Comparison of ENCODE assay signal across 24 mouse cellular contexts in genomic region chr17:36309293-36309692, GRCm38 (mm10). TPM values are rescaled to one million over a fixed set of nuclear protein-coding genes. Genes with fewer than 3 reads are reported as not detected.
DNase-seq lines count a peak whose midpoint lies in the region; ATAC-seq and TF ChIP-seq lines count a peak whose summit lies in the region.
"Had no signal": no experiment of that assay in that cellular context is flagged by ENCODE, and none has a peak within 500 bp of the region (broad histone marks: within the 10 kb centered on the region; RNA-seq: fewer than 3 reads in every experiment).

No protein-coding gene starts in this region.

- 0 out of 2 replicates have a peak overlapping the region, but pooled peaks have one; percentile 27 for H3K4me2 ChIP-seq in hindbrain, embryonic 13.5 days
- H3K4me2 ChIP-seq in hindbrain, embryonic 11.5 days (replicated peaks; ENCODE audit: low read depth, low read length): no peak overlapping the region
- H3K4me2 ChIP-seq in midbrain, embryonic 14.5 days (ENCODE audit: low read length): no peak overlapping the region
- H3K4me2 ChIP-seq in hindbrain, postnatal 0 days (ENCODE audit: low read depth, low read length): peak overlapping the region; percentile 28; the same call in 1 of the 2 replicates
- no peak overlapping the region for H3K4me2 ChIP-seq in neural tube, embryonic 14.5 days (ENCODE audit: low read depth, low read length)
- H3K4me2 ChIP-seq in kidney, embryonic 16.5 days (replicated peaks; ENCODE audit: low read depth, low read length): no peak overlapping the region
- H3K4me2 ChIP-seq: heart, embryonic 11.5 days; heart, embryonic 15.5 days had no signal

- WGBS in hindbrain, embryonic 13.5 days: 42% methylated on average over 1 of the region's 1 CpGs
- 23% methylated on average over 1 of the region's 1 CpGs for WGBS in hindbrain, embryonic 11.5 days
- 38% methylated on average over 1 of the region's 1 CpGs for WGBS in midbrain, embryonic 14.5 days
- WGBS in midbrain, embryonic 10.5 days: 34% methylated on average over 1 of the region's 1 CpGs
- WGBS in hindbrain, postnatal 0 days: 21% methylated on average over 1 of the region's 1 CpGs
- 44% methylated on average over 1 of the region's 1 CpGs for WGBS in neural tube, embryonic 14.5 days
- 9% methylated on average over 1 of the region's 1 CpGs for WGBS in kidney, embryonic 16.5 days

- H3K9me3 ChIP-seq in hindbrain, embryonic 13.5 days: no peaks in the 10 kb centered on the region
- H3K9me3 ChIP-seq in hindbrain, embryonic 11.5 days (ENCODE audit: control insufficient read depth, low read length): no peaks in the 10 kb centered on the region
- no peaks in the 10 kb centered on the region for H3K9me3 ChIP-seq in midbrain, embryonic 14.5 days (ENCODE audit: control insufficient read depth, low read length)
- no peaks in the 10 kb centered on the region for H3K9me3 ChIP-seq in midbrain, embryonic 10.5 days (replicated peaks)
- no peaks in the 10 kb centered on the region for H3K9me3 ChIP-seq in hindbrain, postnatal 0 days (ENCODE audit: low read length)
- no peaks in the 10 kb centered on the region for H3K9me3 ChIP-seq in neural tube, embryonic 14.5 days (ENCODE audit: control insufficient read depth, low read length)
- H3K9me3 ChIP-seq in kidney, embryonic 16.5 days (ENCODE audit: low read length): no peaks in the 10 kb centered on the region
- H3K9me3 ChIP-seq: embryonic facial prominence, embryonic 10.5 days; heart, embryonic 15.5 days had no signal

- TF ChIP-seq CTCF in hindbrain, postnatal 0 days (IDR thresholded peaks at IDR 0.05; ENCODE audit: low read depth): no peak

- H3K27me3 ChIP-seq in hindbrain, embryonic 13.5 days: no peaks in the 10 kb centered on the region
- no peaks in the 10 kb centered on the region for H3K27me3 ChIP-seq in hindbrain, embryonic 11.5 days (ENCODE audit: control insufficient read depth, insufficient read depth, low read length)
- no peaks in the 10 kb centered on the region for H3K27me3 ChIP-seq in midbrain, embryonic 14.5 days (ENCODE audit: control insufficient read depth, insufficient read depth, low read length)
- no peaks in the 10 kb centered on the region for H3K27me3 ChIP-seq in midbrain, embryonic 10.5 days (ENCODE audit: low read depth, poor library complexity, severe bottlenecking)
- H3K27me3 ChIP-seq in hindbrain, postnatal 0 days (ENCODE audit: insufficient read depth, low read length): no peaks in the 10 kb centered on the region
- H3K27me3 ChIP-seq in neural tube, embryonic 14.5 days (ENCODE audit: control insufficient read depth, insufficient read depth, low read length): no peaks in the 10 kb centered on the region
- no peaks in the 10 kb centered on the region for H3K27me3 ChIP-seq in kidney, embryonic 16.5 days (ENCODE audit: insufficient read depth, low read length)
- H3K27me3 ChIP-seq: heart, embryonic 15.5 days had no signal

- no peak for DNase-seq in hindbrain, embryonic 11.5 days (ENCODE audit: low spot score)
- DNase-seq in midbrain, embryonic 14.5 days: peak; percentile 6
- DNase-seq in midbrain, embryonic 10.5 days (ENCODE audit: low spot score): no peak
- peak; percentile 4 for DNase-seq in hindbrain, postnatal 0 days (ENCODE audit: low spot score)
- no peak for DNase-seq in lung, postnatal 36 days

- no peaks in the 10 kb centered on the region for H3K36me3 ChIP-seq in hindbrain, embryonic 13.5 days
- H3K36me3 ChIP-seq in hindbrain, embryonic 11.5 days (ENCODE audit: control insufficient read depth, insufficient read depth, low read length): no peaks in the 10 kb centered on the region
- H3K36me3 ChIP-seq in midbrain, embryonic 14.5 days (ENCODE audit: control insufficient read depth, insufficient read depth, low read length): no peaks in the 10 kb centered on the region
- H3K36me3 ChIP-seq in midbrain, embryonic 10.5 days: no peaks in the 10 kb centered on the region
- H3K36me3 ChIP-seq in hindbrain, postnatal 0 days (ENCODE audit: insufficient read depth, low read length): no peaks in the 10 kb centered on the region
- H3K36me3 ChIP-seq in neural tube, embryonic 14.5 days (ENCODE audit: control insufficient read depth, insufficient read depth, low read length): no peaks in the 10 kb centered on the region
- no peaks in the 10 kb centered on the region for H3K36me3 ChIP-seq in kidney, embryonic 16.5 days (ENCODE audit: insufficient read depth, low read length)
- H3K36me3 ChIP-seq: embryonic facial prominence, embryonic 10.5 days; heart, embryonic 15.5 days had no signal

- peak; percentile 55; the same call in 1 of the 2 replicates for ATAC-seq in hindbrain, embryonic 13.5 days (ENCODE audit: low FRiP score)
- no peak for ATAC-seq in hindbrain, embryonic 11.5 days (ENCODE audit: low FRiP score)
- no peak for ATAC-seq in midbrain, embryonic 14.5 days (ENCODE audit: low FRiP score, low TSS enrichment)
- peak; percentile 82 for ATAC-seq in hindbrain, postnatal 0 days
- ATAC-seq in neural tube, embryonic 14.5 days (ENCODE audit: low read depth): peak; percentile 29; the same call in 1 of the 2 replicates
- ATAC-seq in kidney, embryonic 16.5 days (ENCODE audit: low FRiP score, low TSS enrichment): no peak

- H3K27ac ChIP-seq in hindbrain, embryonic 13.5 days: no peak overlapping the region; the same call in 1 of the 2 replicates
- no peak overlapping the region for H3K27ac ChIP-seq in hindbrain, embryonic 11.5 days (ENCODE audit: low read depth, low read length)
- H3K27ac ChIP-seq in midbrain, embryonic 14.5 days (replicated peaks; ENCODE audit: low read depth, low read length): no peak overlapping the region
- no peak overlapping the region for H3K27ac ChIP-seq in midbrain, embryonic 10.5 days (replicated peaks)
- no peak overlapping the region; the same call in 1 of the 2 replicates for H3K27ac ChIP-seq in hindbrain, postnatal 0 days
- no peak overlapping the region for H3K27ac ChIP-seq in neural tube, embryonic 14.5 days (ENCODE audit: low read depth, low read length)
- no peak overlapping the region for H3K27ac ChIP-seq in kidney, embryonic 16.5 days (ENCODE audit: low read length)
- H3K27ac ChIP-seq: embryonic facial prominence, embryonic 10.5 days; heart, adult 2 months; heart, embryonic 15.5 days had no signal

- H3K4me3 ChIP-seq in hindbrain, embryonic 13.5 days: no peak overlapping the region
- no peak overlapping the region for H3K4me3 ChIP-seq in hindbrain, embryonic 11.5 days (ENCODE audit: low read depth, low read length)
- H3K4me3 ChIP-seq in midbrain, embryonic 14.5 days (replicated peaks; ENCODE audit: low read depth, low read length): no peak overlapping the region
- no peak overlapping the region for H3K4me3 ChIP-seq in midbrain, embryonic 10.5 days
- no peak overlapping the region for H3K4me3 ChIP-seq in hindbrain, postnatal 0 days (ENCODE audit: low read length)
- H3K4me3 ChIP-seq in neural tube, embryonic 14.5 days (ENCODE audit: low read depth, low read length): no peak overlapping the region
- H3K4me3 ChIP-seq in kidney, embryonic 16.5 days (ENCODE audit: low read length): no peak overlapping the region
- H3K4me3 ChIP-seq: embryonic facial prominence, embryonic 10.5 days; heart, adult 2 months; heart, embryonic 15.5 days had no signal

- H3K4me1 ChIP-seq in hindbrain, embryonic 13.5 days (replicated peaks): no peaks in the 10 kb centered on the region
- H3K4me1 ChIP-seq in hindbrain, embryonic 11.5 days (replicated peaks; ENCODE audit: control insufficient read depth, insufficient read depth, low read length): no peaks in the 10 kb centered on the region
- H3K4me1 ChIP-seq in midbrain, embryonic 14.5 days (ENCODE audit: control insufficient read depth, insufficient read depth, low read length): no peaks in the 10 kb centered on the region
- no peaks in the 10 kb centered on the region for H3K4me1 ChIP-seq in midbrain, embryonic 10.5 days
- H3K4me1 ChIP-seq in hindbrain, postnatal 0 days (ENCODE audit: insufficient read depth, low read length): no peaks in the 10 kb centered on the region
- H3K4me1 ChIP-seq in neural tube, embryonic 14.5 days (ENCODE audit: control insufficient read depth, insufficient read depth, low read length): no peaks in the 10 kb centered on the region
- H3K4me1 ChIP-seq in kidney, embryonic 16.5 days (ENCODE audit: insufficient read depth, low read length): no peaks in the 10 kb centered on the region
- H3K4me1 ChIP-seq: embryonic facial prominence, embryonic 10.5 days; heart, embryonic 15.5 days had no signal

- H3K9ac ChIP-seq in hindbrain, embryonic 13.5 days: no peak overlapping the region
- H3K9ac ChIP-seq in hindbrain, embryonic 11.5 days (ENCODE audit: low read depth, low read length): no peak overlapping the region
- H3K9ac ChIP-seq in midbrain, embryonic 14.5 days (replicated peaks; ENCODE audit: low read length): 0 out of 2 replicates have a peak overlapping the region, but pooled peaks have one; percentile 6
- H3K9ac ChIP-seq in hindbrain, postnatal 0 days (replicated peaks; ENCODE audit: low read length): no peak overlapping the region
- no peak overlapping the region for H3K9ac ChIP-seq in neural tube, embryonic 14.5 days (replicated peaks; ENCODE audit: low read depth, low read length)
- H3K9ac ChIP-seq in kidney, embryonic 16.5 days (replicated peaks; ENCODE audit: low read length): no peak overlapping the region
- H3K9ac ChIP-seq: heart, embryonic 15.5 days had no signal

RNA-seq across cellular contexts. Expression of gene H2-M10.1, which starts 16.7 kb away (rescaled TPM):
- polyA plus RNA-seq in hindbrain, embryonic 13.5 days (2015; fragmentation: Nextera tagmentation; extraction: Ambion mirVana): not detected in 2 replicates
- not detected in 2 replicates for polyA plus RNA-seq in hindbrain, embryonic 11.5 days (2014; fragmentation: Nextera tagmentation; extraction: Ambion mirVana)
- polyA plus RNA-seq in midbrain, embryonic 14.5 days (2014; fragmentation: Nextera tagmentation; extraction: Ambion mirVana): not detected in 2 replicates
- not detected in 2 replicates for polyA plus RNA-seq in midbrain, embryonic 10.5 days (2016; fragmentation: Nextera tagmentation; extraction: Ambion mirVana)
- not detected in 2 replicates for total RNA-seq in hindbrain, postnatal 0 days (2014; rRNA removed)
- not detected in 2 replicates for polyA plus RNA-seq in hindbrain, postnatal 0 days (2015; fragmentation: Nextera tagmentation; extraction: Ambion mirVana)
- not detected in 2 replicates for polyA plus RNA-seq in neural tube, embryonic 14.5 days (2014; fragmentation: Nextera tagmentation; extraction: Ambion mirVana)
- polyA plus RNA-seq in kidney, embryonic 16.5 days (2015; fragmentation: Nextera tagmentation; extraction: Ambion mirVana): not detected in 2 replicates
- total RNA-seq: adrenal gland, adult 2 months; adrenal gland, postnatal 25 days; ES-E14; gastrocnemius, adult 18-20 months; gastrocnemius, postnatal 14 days; heart, adult 2 months; heart, postnatal 14 days; hematopoietic stem cell, adult 5-6 weeks had no signal
- polyA plus RNA-seq: adrenal gland, adult 2 months; cerebellum, adult 2 months; embryonic facial prominence, embryonic 10.5 days; embryonic facial prominence, embryonic 14.5 days; forebrain, embryonic 16.5 days; gonadal fat pad, adult 2 months; heart, adult 2 months; heart, embryonic 11.5 days; heart, embryonic 15.5 days; intestine, embryonic 14.5 days had no signal

RNA-seq across cellular contexts. Expression of gene H2-M10.2, which starts 23.0 kb away (rescaled TPM):
- polyA plus RNA-seq in hindbrain, embryonic 13.5 days (2015; fragmentation: Nextera tagmentation; extraction: Ambion mirVana): 0.16 TPM in 1 of 2 replicates, not detected in the other
- polyA plus RNA-seq in hindbrain, embryonic 11.5 days (2014; fragmentation: Nextera tagmentation; extraction: Ambion mirVana): not detected in 2 replicates
- 0.25 TPM in 1 of 2 replicates, not detected in the other for polyA plus RNA-seq in midbrain, embryonic 14.5 days (2014; fragmentation: Nextera tagmentation; extraction: Ambion mirVana)
- polyA plus RNA-seq in midbrain, embryonic 10.5 days (2016; fragmentation: Nextera tagmentation; extraction: Ambion mirVana): 0.16 and 0.17 TPM in 2 replicates
- not detected in 2 replicates for total RNA-seq in hindbrain, postnatal 0 days (2014; rRNA removed)
- not detected in 2 replicates for polyA plus RNA-seq in hindbrain, postnatal 0 days (2015; fragmentation: Nextera tagmentation; extraction: Ambion mirVana)
- polyA plus RNA-seq in neural tube, embryonic 14.5 days (2014; fragmentation: Nextera tagmentation; extraction: Ambion mirVana): 0.24 TPM in 2 replicates
- polyA plus RNA-seq in kidney, embryonic 16.5 days (2015; fragmentation: Nextera tagmentation; extraction: Ambion mirVana): 0.15 TPM in 1 of 2 replicates, not detected in the other
- total RNA-seq: adrenal gland, adult 2 months; adrenal gland, postnatal 25 days; ES-E14; gastrocnemius, adult 18-20 months; gastrocnemius, postnatal 14 days; heart, adult 2 months; heart, postnatal 14 days; hematopoietic stem cell, adult 5-6 weeks had no signal
- polyA plus RNA-seq: adrenal gland, adult 2 months; cerebellum, adult 2 months; embryonic facial prominence, embryonic 14.5 days; gonadal fat pad, adult 2 months; heart, adult 2 months; heart, embryonic 11.5 days; heart, embryonic 15.5 days; intestine, embryonic 14.5 days had no signal

RNA-seq across cellular contexts. Expression of gene Trim39, which starts 37.2 kb away (rescaled TPM):
- polyA plus RNA-seq in hindbrain, embryonic 13.5 days (2015; fragmentation: Nextera tagmentation; extraction: Ambion mirVana): 28.3 and 29.7 TPM in 2 replicates
- 19.5 and 22.3 TPM in 2 replicates for polyA plus RNA-seq in hindbrain, embryonic 11.5 days (2014; fragmentation: Nextera tagmentation; extraction: Ambion mirVana)
- 18.3 and 21.7 TPM in 2 replicates for polyA plus RNA-seq in midbrain, embryonic 14.5 days (2014; fragmentation: Nextera tagmentation; extraction: Ambion mirVana)
- polyA plus RNA-seq in midbrain, embryonic 10.5 days (2016; fragmentation: Nextera tagmentation; extraction: Ambion mirVana): 21.2 and 23.2 TPM in 2 replicates
- total RNA-seq in hindbrain, postnatal 0 days (2014; rRNA removed): 18.5 and 22.9 TPM in 2 replicates
- polyA plus RNA-seq in hindbrain, postnatal 0 days (2015; fragmentation: Nextera tagmentation; extraction: Ambion mirVana): 13.0 and 13.3 TPM in 2 replicates
- 22.3 and 26.9 TPM in 2 replicates for polyA plus RNA-seq in neural tube, embryonic 14.5 days (2014; fragmentation: Nextera tagmentation; extraction: Ambion mirVana)
- 18.4 and 19.8 TPM in 2 replicates for polyA plus RNA-seq in kidney, embryonic 16.5 days (2015; fragmentation: Nextera tagmentation; extraction: Ambion mirVana)

RNA-seq across cellular contexts. Expression of gene Rpp21, which starts 51.4 kb away (rescaled TPM):
- 104 and 122 TPM in 2 replicates for polyA plus RNA-seq in hindbrain, embryonic 13.5 days (2015; fragmentation: Nextera tagmentation; extraction: Ambion mirVana)
- polyA plus RNA-seq in hindbrain, embryonic 11.5 days (2014; fragmentation: Nextera tagmentation; extraction: Ambion mirVana): 86.4 and 91.0 TPM in 2 replicates
- 136 and 164 TPM in 2 replicates for polyA plus RNA-seq in midbrain, embryonic 14.5 days (2014; fragmentation: Nextera tagmentation; extraction: Ambion mirVana)
- 94.2 and 94.9 TPM in 2 replicates for polyA plus RNA-seq in midbrain, embryonic 10.5 days (2016; fragmentation: Nextera tagmentation; extraction: Ambion mirVana)
- 29.8 and 54.6 TPM in 2 replicates for total RNA-seq in hindbrain, postnatal 0 days (2014; rRNA removed)
- polyA plus RNA-seq in hindbrain, postnatal 0 days (2015; fragmentation: Nextera tagmentation; extraction: Ambion mirVana): 154 and 160 TPM in 2 replicates
- 132 and 170 TPM in 2 replicates for polyA plus RNA-seq in neural tube, embryonic 14.5 days (2014; fragmentation: Nextera tagmentation; extraction: Ambion mirVana)
- 107 and 110 TPM in 2 replicates for polyA plus RNA-seq in kidney, embryonic 16.5 days (2015; fragmentation: Nextera tagmentation; extraction: Ambion mirVana)

RNA-seq across cellular contexts. Expression of gene H2-M10.3, which starts 58.9 kb away (rescaled TPM):
- polyA plus RNA-seq in hindbrain, embryonic 13.5 days (2015; fragmentation: Nextera tagmentation; extraction: Ambion mirVana): not detected in 2 replicates
- polyA plus RNA-seq in hindbrain, embryonic 11.5 days (2014; fragmentation: Nextera tagmentation; extraction: Ambion mirVana): not detected in 2 replicates
- not detected in 2 replicates for polyA plus RNA-seq in midbrain, embryonic 14.5 days (2014; fragmentation: Nextera tagmentation; extraction: Ambion mirVana)
- polyA plus RNA-seq in midbrain, embryonic 10.5 days (2016; fragmentation: Nextera tagmentation; extraction: Ambion mirVana): not detected in 2 replicates
- total RNA-seq in hindbrain, postnatal 0 days (2014; rRNA removed): not detected in 2 replicates
- not detected in 2 replicates for polyA plus RNA-seq in hindbrain, postnatal 0 days (2015; fragmentation: Nextera tagmentation; extraction: Ambion mirVana)
- not detected in 2 replicates for polyA plus RNA-seq in neural tube, embryonic 14.5 days (2014; fragmentation: Nextera tagmentation; extraction: Ambion mirVana)
- polyA plus RNA-seq in kidney, embryonic 16.5 days (2015; fragmentation: Nextera tagmentation; extraction: Ambion mirVana): not detected in 2 replicates
- total RNA-seq: adrenal gland, adult 2 months; adrenal gland, postnatal 25 days; ES-E14; gastrocnemius, adult 18-20 months; gastrocnemius, postnatal 14 days; heart, adult 2 months; heart, postnatal 14 days; hematopoietic stem cell, adult 5-6 weeks had no signal
- polyA plus RNA-seq: adrenal gland, adult 2 months; cerebellum, adult 2 months; embryonic facial prominence, embryonic 10.5 days; embryonic facial prominence, embryonic 14.5 days; forebrain, embryonic 16.5 days; gonadal fat pad, adult 2 months; heart, adult 2 months; heart, embryonic 11.5 days; heart, embryonic 15.5 days; intestine, embryonic 14.5 days had no signal

Comparison
In these comparisons a context has a peak if more than half of its experiments do, and no peak if none do; other contexts are left out.
1. ATAC-seq: peak in hindbrain, embryonic 13.5 days (single experiment), hindbrain, postnatal 0 days (single experiment) and neural tube, embryonic 14.5 days (single experiment); none in hindbrain, embryonic 11.5 days (single experiment), midbrain, embryonic 14.5 days (single experiment) and kidney, embryonic 16.5 days (single experiment).
2. H3K4me2 ChIP-seq: peak in hindbrain, embryonic 13.5 days (single experiment) and hindbrain, postnatal 0 days (single experiment); none in hindbrain, embryonic 11.5 days (single experiment), midbrain, embryonic 14.5 days (single experiment), neural tube, embryonic 14.5 days (single experiment) and kidney, embryonic 16.5 days (single experiment).
3. DNase-seq: peak in midbrain, embryonic 14.5 days (single experiment) and hindbrain, postnatal 0 days (single experiment); none in hindbrain, embryonic 11.5 days (single experiment), midbrain, embryonic 10.5 days (single experiment) and lung, postnatal 36 days (single experiment).